Mouse (Mus musculus): ENCODE measurements at regions not wholly inside any gene's neighbourhood (a gene's known extent, or its start where the extent isn't known, plus 50 kb on each side); places are given as distances from the start of the nearest gene placed in this dataset.
A peak's percentile ranks its signal among the peaks of the same experiment; 100 is the strongest.

GRCm38 (mm10) chr10:42093176-42093759, 75.0 kb upstream of the Armc2 start:
- DNase-seq: no peak

GRCm38 (mm10) chr10:42092500-42092899, 74.3 kb upstream of the Armc2 start:
- no peak for DNase-seq

DNA sequence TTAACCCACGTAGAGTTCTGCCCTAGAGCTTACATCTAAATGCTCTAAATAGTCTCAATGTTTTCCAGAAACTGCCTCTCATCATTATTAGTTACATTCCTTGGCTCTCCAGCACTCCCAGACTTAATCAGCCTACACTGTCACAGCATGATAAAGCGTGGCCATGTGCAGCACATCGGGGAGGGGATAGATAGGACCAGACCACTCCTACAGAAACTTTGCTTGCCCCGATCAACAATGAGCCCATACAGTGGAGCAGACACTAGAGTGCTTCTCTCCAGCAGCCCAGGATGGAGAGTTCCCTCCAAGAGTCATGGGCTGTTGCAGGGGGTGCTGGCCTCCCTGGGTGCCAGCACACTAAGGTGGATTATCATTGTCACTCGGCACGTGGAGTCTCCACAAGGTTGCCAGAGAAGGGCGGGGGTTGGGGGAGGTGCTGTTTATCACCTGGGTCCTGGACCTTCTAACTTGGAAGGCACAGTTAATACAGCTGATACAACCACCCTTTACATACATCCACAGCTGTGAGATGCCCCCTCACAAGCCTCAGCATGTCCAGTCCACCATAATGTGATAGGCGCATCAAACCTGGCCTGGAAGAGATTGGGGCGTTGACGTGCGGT, 73.4 kb upstream of the Armc2 start:
- no peak for DNase-seq

DNA sequence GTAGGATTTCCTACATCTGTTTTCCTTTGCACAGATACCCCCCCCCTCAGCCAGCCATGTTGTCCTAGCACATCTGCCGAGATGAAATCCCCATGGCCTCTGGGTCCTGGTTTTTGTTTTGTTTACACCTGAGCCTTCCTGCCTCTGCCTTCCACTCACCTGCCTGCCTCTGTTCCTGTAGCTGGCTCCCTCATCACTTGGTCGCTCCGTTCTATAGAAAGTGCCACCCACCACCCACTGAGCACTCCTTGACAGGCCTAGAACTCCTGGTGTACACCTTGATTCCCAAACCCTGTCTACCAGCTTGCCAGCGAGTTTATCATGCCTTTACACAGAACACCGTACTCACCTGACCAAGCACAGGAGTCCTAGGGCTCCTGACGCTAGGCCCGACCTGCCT, 72.6 kb upstream of the Armc2 start:
- no peak for DNase-seq

- no peak for DNase-seq
These were observed 71.9 kb upstream of the Armc2 start for GRCm38 (mm10) chr10:42090147-42090546.

GRCm38 (mm10) chr10:42089686-42090085, 71.4 kb upstream of the Armc2 start:
- no peak for DNase-seq

DNA sequence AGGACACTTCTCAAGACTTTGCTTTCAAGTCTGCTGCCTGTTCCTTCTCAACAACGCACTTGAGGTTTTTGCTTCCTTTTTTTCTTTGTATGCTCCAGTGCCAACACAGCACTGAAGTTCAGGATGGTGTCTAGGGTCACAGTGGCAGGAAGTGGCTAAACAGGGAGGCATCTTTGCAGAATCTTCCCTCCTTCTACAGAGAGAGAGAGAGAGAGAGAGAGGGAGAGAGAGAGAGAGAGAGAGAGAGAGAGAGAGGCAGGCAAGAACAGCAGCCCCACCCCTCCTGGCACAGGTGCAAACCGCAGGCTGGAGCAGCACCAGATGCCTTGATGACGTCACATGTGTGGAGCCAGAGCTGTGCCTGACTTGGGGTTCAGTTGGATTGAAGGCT, 71.0 kb upstream of the Armc2 start:
- DNase-seq: peak; percentile 59 to 80

GRCm38 (mm10) chr10:42088570-42089234, 70.5 kb upstream of the Armc2 start:
- peak in 1 of 2 experiments; percentile 17 for DNase-seq

DNA sequence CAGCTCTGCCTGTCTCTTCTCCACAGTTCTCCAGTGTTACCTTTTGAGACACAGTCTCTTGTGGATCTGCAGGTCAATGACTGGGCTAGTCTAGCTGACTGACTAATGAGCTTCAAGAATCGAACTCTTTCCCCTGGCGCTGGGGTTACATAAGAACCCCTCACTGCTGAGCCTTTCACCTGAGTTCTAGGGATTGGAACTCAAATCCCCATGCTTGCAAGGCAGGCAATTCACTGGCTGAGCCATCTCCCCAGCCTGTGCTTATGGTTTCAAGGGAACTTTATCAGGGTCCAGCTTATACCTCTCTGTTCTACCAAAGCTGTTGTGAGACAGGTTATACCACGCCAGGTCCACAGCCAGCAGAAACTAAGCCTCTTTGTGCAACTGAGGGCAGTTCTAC, 69.7 kb upstream of the Armc2 start:
- no peak for DNase-seq

DNA sequence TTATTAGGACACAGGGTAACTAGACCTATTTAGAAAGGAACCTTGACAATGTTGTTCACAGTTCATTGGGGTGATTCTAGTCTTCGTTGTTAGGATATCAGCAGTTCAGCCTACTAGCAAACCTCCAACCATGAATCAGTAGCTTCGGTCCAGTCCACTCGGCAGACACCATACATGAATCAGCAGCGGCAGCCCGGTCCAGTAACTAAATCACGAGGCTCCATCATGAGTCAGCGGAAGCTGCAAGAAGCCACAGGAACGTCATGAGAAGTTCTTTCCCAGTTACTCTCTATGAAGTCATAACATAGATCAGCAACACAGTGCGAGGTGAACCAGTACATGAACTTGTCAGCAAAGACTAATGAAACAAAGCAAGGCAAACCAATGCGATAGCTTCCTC, 68.4 kb upstream of the Armc2 start:
- DNase-seq: no peak

DNA sequence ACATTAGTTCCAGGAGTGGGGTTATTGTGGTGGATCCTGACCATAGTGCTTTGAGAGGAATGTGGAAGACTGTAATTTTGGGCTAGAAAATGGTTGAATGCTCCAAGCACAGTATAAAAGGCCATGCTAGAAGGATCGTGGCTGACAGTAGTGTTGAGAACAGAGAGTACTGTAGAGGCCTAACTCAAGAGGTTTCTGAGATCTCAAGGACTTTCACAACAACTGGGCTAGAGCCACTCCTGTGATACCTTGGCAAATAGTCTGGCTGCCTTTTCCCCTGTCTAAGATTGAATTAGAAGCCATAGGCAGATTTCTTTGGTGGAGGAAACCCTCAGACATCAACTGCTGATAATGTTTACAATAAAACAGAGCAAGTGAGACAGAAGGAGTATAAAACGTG, 67.1 kb upstream of the Armc2 start:
- DNase-seq: no peak

DNA sequence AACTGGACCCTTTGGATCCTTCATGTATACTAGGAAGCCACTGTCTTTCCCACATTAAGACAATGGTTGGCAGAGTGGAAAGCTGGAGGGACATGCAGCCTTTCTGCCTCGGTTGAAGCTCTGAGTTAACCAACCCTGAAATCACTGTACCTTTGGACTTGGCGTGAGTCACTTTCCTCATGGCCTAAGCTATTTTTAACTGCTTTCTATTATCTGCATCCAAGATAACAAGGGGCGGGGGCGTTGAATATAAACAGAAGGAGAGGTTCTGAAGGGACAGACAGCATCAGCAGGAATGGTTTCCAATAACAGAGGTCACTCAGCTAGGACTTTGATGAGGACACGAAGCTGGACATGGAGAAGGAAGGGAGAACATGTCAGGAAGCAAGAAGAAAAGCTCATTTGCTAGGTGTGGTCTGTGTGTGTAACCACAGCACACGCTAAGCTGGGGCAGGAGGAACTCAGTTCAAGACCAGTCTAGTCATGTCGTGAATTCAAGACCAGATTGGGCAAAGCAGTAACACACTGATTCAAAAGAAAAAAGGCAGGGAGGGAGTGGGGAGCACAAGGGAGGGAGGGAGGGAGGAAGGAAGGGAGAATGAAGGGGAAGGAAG, 64.1 kb upstream of the Armc2 start:
- DNase-seq: no peak

- no peak for DNase-seq
These were observed 61.5 kb upstream of the Armc2 start for GRCm38 (mm10) chr10:42079775-42080174.

DNA sequence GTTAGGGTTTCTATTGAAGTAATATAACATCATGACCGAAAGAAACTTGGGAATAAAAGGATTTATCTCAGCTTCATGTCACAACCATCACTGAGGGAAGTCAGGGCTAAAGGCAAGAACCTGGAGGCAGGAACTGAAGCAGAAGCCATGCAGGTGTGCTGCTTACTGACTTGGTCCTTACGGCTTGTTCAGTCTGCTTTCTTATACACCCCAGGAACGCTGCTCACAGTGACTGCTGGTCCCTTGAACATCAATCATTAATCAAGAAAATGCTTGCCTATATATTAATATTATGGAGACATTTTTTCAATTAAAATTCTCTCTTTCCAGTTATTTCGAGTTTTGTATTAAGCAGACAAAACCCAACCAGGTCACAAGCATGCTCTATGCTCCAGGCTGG, 58.5 kb upstream of the Armc2 start:
- DNase-seq: no peak

DNA sequence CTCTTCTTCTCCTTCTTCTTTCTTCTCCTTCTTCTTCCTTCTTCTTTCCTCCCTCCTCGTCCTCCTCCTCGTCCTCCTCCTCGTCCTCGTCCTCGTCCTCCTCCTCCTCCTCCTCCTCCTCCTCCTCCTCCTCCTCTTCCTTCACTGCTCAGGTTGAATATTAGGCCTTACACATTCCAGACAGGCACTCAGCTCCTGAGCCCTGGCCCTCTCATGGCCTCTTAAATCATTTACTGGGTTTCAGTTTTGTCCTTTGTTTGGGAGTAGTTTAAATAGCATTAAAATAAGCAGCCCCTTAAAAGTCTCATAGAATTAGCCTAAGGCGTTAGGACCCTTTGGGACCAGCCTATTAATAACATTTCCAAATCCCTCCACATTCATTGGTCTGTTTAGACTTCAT, 57.3 kb upstream of the Armc2 start:
- no peak for DNase-seq

- no peak for DNase-seq
These were observed 54.5 kb upstream of the Armc2 start for GRCm38 (mm10) chr10:42072758-42073157.

DNA sequence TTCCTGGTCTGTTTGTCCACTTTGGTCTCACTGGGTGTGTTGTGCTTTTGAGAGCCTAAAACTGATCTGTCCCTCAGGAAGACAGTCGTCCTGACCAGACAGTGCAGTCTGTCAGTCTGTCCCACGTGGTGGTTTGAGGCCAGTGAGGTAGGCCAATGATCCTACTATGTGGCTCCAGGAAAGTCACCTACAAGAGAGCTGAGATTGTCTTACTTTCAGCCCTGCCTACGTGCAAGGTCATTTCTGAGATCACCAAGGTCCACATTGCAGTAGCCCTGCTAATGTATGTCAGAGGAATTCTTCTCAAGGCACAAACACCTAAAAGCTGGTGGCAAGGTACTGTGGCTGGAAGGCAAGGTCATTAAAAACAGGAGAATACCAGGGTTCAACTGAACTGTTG, 53.9 kb upstream of the Armc2 start:
- DNase-seq: no peak

DNA sequence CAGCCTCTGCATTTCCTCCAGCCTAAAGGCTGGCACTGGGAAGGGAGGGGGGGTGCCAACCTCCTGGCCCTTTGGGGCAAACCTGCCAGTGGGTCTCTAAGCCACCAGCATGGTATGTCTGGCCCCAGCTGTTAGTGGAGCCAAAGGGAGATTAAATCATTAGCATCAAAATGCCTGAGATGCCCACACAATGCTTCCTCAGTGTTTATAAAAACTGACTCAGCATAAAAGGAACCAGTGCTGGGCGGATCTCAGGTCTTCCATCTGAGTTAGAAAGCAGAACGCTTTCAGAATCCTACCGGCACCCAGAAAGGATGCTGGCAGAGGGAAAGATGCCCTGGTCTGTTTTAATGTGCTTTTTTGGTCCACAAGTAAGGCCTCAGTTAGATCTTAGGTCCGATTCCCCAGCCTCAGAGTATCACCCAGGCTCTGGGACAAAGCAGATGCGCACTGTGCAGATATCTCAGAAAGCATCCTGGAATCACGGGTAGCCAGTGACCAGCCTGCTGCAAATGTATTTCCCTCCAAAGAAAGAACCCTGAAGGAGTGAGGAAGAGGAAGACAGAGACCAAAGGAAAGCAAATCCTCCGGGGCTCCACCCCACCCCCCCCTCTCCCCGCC, 53.3 kb upstream of the Armc2 start:
- DNase-seq: no peak

GRCm38 (mm10) chr10:42070611-42071403, 52.6 kb upstream of the Armc2 start:
- DNase-seq: peak in 1 of 2 experiments; percentile 19

DNA sequence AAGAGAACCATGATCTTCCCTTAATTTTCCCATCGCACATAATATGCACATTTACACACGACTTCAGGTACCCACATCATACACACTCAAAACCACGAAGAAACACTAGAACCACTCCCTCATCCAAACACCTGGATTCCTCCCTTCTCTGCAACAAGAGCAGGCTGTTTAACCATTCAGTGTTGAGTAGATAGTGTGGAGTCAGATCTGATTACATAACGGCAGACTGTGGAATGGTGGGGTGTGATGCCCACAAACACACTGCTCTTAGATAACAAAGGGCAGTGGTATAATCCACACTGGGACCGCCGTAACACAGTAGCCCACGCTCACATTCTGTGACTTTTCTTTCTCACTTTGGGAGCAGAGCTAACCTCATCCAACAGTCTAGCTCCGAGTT, 51.5 kb upstream of the Armc2 start:
- DNase-seq: peak in 1 of 2 experiments; percentile 1

DNA sequence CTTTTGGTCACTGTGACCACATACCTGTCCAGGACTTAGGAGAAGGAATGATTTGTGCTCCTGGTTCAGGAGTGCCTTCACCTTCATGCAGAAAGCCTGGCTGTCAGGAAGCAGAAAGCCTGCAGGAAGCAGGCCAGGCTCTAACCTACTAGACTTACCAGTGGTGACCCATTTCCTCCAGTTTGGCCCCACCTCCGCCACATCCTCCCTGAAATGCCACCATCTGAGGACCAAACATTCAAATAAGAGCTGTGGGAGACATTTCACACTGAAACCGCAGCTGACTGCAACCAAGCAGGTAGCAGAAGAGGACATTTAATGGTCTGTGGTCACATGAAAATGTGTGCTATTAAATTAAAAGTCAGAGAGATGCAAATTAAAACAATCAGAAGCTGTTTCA, 50.3 kb upstream of the Armc2 start:
- peak; percentile 52 to 67 for DNase-seq

All from thymus, postnatal 36 days (tissue).